Mouse (Mus musculus): ENCODE measurements around the gene Mocs2. TPM values are rescaled to one million over a fixed set of nuclear protein-coding genes. Genes with fewer than 3 reads are reported as not detected.

The Mocs2 gene
- total and polyA plus RNA-seq, 3 experiments = 29.4 to 38.1 (median 34.9) TPM

DNA sequence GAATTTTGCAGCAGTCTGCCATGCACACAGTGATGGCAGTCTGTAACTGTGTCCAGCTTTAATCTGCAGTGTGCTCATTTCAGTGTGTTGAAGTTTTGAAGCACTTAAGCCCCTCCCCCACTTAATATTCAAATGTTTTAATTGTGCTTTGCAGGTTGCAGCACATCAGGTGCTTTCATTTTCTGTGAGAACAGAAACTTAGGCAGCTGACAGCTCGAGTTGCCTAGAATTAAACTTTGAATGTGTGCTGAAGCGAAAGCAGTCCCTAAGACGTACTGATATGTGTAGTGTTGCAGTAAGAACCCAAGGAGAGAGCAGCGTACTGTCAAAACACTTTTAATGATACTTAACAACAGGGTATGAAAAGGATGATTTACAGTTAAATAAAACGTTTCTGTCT, 14.7 kb downstream of the Mocs2 start:
- TF ChIP-seq ETS1 (conservative IDR thresholded peaks at IDR 0.05; ENCODE audit: low read depth, low read length) = peak; percentile 70
- TF ChIP-seq SMC3 (IDR thresholded peaks at IDR 0.05; ENCODE audit: low read depth, low read length) = peak; percentile 6; the same call in 1 of the 2 replicates
- no peak for TF ChIP-seq MXI1 (IDR thresholded peaks at IDR 0.05; ENCODE audit: low read depth, low read length)
- TF ChIP-seq PAX5 (IDR thresholded peaks at IDR 0.05; ENCODE audit: low read length) = no peak
- TF ChIP-seq RCOR1 (conservative IDR thresholded peaks at IDR 0.05; ENCODE audit: low read depth, low read length) = no peak
- TF ChIP-seq MEF2A (IDR thresholded peaks at IDR 0.05; ENCODE audit: borderline replicate concordance, low read depth, low read length) = peak; percentile 22; the same call in 1 of the 2 replicates
- no peak for TF ChIP-seq MAX (IDR thresholded peaks at IDR 0.05; ENCODE audit: low read length)
- no peak for TF ChIP-seq E2F4 (IDR thresholded peaks at IDR 0.05; ENCODE audit: insufficient replicate concordance, low read depth, low read length)
- TF ChIP-seq ZNF384 (IDR thresholded peaks at IDR 0.05; ENCODE audit: low read depth, low read length) = no peak
- TF ChIP-seq TCF12 (IDR thresholded peaks at IDR 0.05; ENCODE audit: low read depth, low read length) = 0 out of 2 replicates have a peak, but pooled peaks have one; percentile 36
- TF ChIP-seq SIN3A (IDR thresholded peaks at IDR 0.05; ENCODE audit: low read length) = no peak
- no peak for TF ChIP-seq RAD21 (IDR thresholded peaks at IDR 0.05; ENCODE audit: low read depth, low read length)
- peak; percentile 71; the same call in 1 of the 2 replicates for TF ChIP-seq IRF4 (IDR thresholded peaks at IDR 0.05; ENCODE audit: low read depth, low read length)
- TF ChIP-seq CHD2 (IDR thresholded peaks at IDR 0.05; ENCODE audit: low read length) = peak; percentile 55; the same call in 1 of the 2 replicates
- TF ChIP-seq BHLHE40 (IDR thresholded peaks at IDR 0.05; ENCODE audit: low read depth, low read length) = peak; percentile 64
- TF ChIP-seq EP300 (IDR thresholded peaks at IDR 0.05; ENCODE audit: low read length) = peak; percentile 77
- peaks cover 10 to 29% of the 10 kb centered on the region in 2 experiments for H3K36me3 ChIP-seq (replicated peaks in 1 of 2; ENCODE audit: control insufficient read depth in 1 of 2, insufficient read depth in 1 of 2, low read length in 1 of 2)
- no peaks in the 10 kb centered on the region for H3K27me3 ChIP-seq (replicated peaks)
- H3K9me3 ChIP-seq (replicated peaks; ENCODE audit: low read length) = no peaks in the 10 kb centered on the region
- in situ Hi-C loops (cut with MboI; ENCODE audit: low pct_ligation_motif_present, low pct_unique_long_range_greater_than_20kb, low sequenced_read_pairs) = no loop called here
- peaks cover 13 to 31% of the 10 kb centered on the region in 2 experiments for H3K4me1 ChIP-seq (ENCODE audit: control insufficient read depth in 1 of 2, insufficient read depth in 2 of 2)
- H3K9ac ChIP-seq (ENCODE audit: insufficient read depth, low read depth) = no peak overlapping the region
- peak; percentile 60 for DNase-seq (ENCODE audit: extremely low read depth)
- H3K4me3 ChIP-seq (replicated peaks in 1 of 3; ENCODE audit: low read depth in 2 of 3, low read length in 2 of 3, poor library complexity in 1 of 3) = peak overlapping the region in 1 of 3 experiments; percentile 1
- no peak overlapping the region for H3K27ac ChIP-seq (ENCODE audit: insufficient read depth, low read depth)
- no peaks in the 10 kb centered on the region for H3K79me2 ChIP-seq (replicated peaks; ENCODE audit: control insufficient read depth, extremely low read depth, insufficient read depth, poor library complexity, severe bottlenecking)
- peak overlapping the region; percentile 95 for H3K4me2 ChIP-seq (ENCODE audit: insufficient read depth, low read depth, poor library complexity, severe bottlenecking)
- dilution Hi-C loops (cut with MboI; ENCODE audit: extremely low pct_ligation_motif_present, extremely low pct_unique_long_range_greater_than_20kb, low sequenced_read_pairs) = no loop called here

- Histone ChIP-seq H3K4me2 (ENCODE audit: insufficient read depth, low read depth, poor library complexity, severe bottlenecking) (0 out of 2 replicates have a peak overlapping the region, but pooled peaks have one; percentile 22), H3K9ac (ENCODE audit: insufficient read depth, low read depth) (no peak overlapping the region), H3K36me3 (replicated peaks in 1 of 2; ENCODE audit: control insufficient read depth in 1 of 2, insufficient read depth in 1 of 2, low read length in 1 of 2) (peaks cover 4 to 23% of the 10 kb centered on the region in 2 experiments), H3K9me3 (replicated peaks; ENCODE audit: low read length) (no peaks in the 10 kb centered on the region), H3K27me3 (replicated peaks) (no peaks in the 10 kb centered on the region), H3K4me1 (ENCODE audit: control insufficient read depth in 1 of 2, insufficient read depth in 2 of 2) (peaks cover 13 to 31% of the 10 kb centered on the region in 2 experiments), H3K79me2 (replicated peaks; ENCODE audit: control insufficient read depth, extremely low read depth, insufficient read depth, poor library complexity, severe bottlenecking) (no peaks in the 10 kb centered on the region), H3K27ac (ENCODE audit: insufficient read depth, low read depth) (no peak overlapping the region), H3K4me3 (replicated peaks in 1 of 3; ENCODE audit: low read depth in 2 of 3, low read length in 2 of 3, poor library complexity in 1 of 3) (no peak overlapping the region)
- no peak for TF ChIP-seq PAX5 (IDR thresholded peaks at IDR 0.05; ENCODE audit: low read length)
- TF ChIP-seq POLR2A (IDR thresholded peaks at IDR 0.05; ENCODE audit: low read depth, low read length) = no peak
- no peak for TF ChIP-seq MAZ (IDR thresholded peaks at IDR 0.05; ENCODE audit: low read depth, low read length)
- TF ChIP-seq ZMIZ1 (IDR thresholded peaks at IDR 0.05; ENCODE audit: low read depth, low read length) = no peak
- TF ChIP-seq SIN3A (IDR thresholded peaks at IDR 0.05; ENCODE audit: low read length) = no peak
- no peak for TF ChIP-seq ZNF384 (IDR thresholded peaks at IDR 0.05; ENCODE audit: low read depth, low read length)
- TF ChIP-seq TCF12 (IDR thresholded peaks at IDR 0.05; ENCODE audit: low read depth, low read length) = no peak
- no peak for TF ChIP-seq USF1 (IDR thresholded peaks at IDR 0.05; ENCODE audit: low read depth, low read length)
- no peak for TF ChIP-seq E2F4 (IDR thresholded peaks at IDR 0.05; ENCODE audit: insufficient replicate concordance, low read depth, low read length)
- no peak for TF ChIP-seq BHLHE40 (IDR thresholded peaks at IDR 0.05; ENCODE audit: low read depth, low read length)
- TF ChIP-seq RAD21 (IDR thresholded peaks at IDR 0.05; ENCODE audit: low read depth, low read length) = no peak
- no peak for TF ChIP-seq JUND (conservative IDR thresholded peaks at IDR 0.05; ENCODE audit: low read depth, low read length)
- TF ChIP-seq ELF1 (IDR thresholded peaks at IDR 0.05; ENCODE audit: low read depth, low read length) = no peak
- no peak for TF ChIP-seq CTCF (conservative IDR thresholded peaks at IDR 0.05 in 1 of 2, IDR thresholded peaks at IDR 0.05 in 1 of 2; ENCODE audit: low read depth in 2 of 2, low read length in 2 of 2)
- no peak for TF ChIP-seq MAX (IDR thresholded peaks at IDR 0.05; ENCODE audit: low read length)
- TF ChIP-seq MAFK (IDR thresholded peaks at IDR 0.05; ENCODE audit: insufficient replicate concordance, low read length) = no peak
- no peak for TF ChIP-seq UBTF (IDR thresholded peaks at IDR 0.05; ENCODE audit: low read depth, low read length)
- no peak for TF ChIP-seq POLR2AphosphoS2 (IDR thresholded peaks at IDR 0.05; ENCODE audit: low read depth, low read length)
- TF ChIP-seq MYC (IDR thresholded peaks at IDR 0.05; ENCODE audit: low read depth, low read length) = no peak
- no peak for TF ChIP-seq GABPA (IDR thresholded peaks at IDR 0.05; ENCODE audit: insufficient replicate concordance, low read depth, low read length)
- dilution Hi-C loops (cut with MboI; ENCODE audit: extremely low pct_ligation_motif_present, extremely low pct_unique_long_range_greater_than_20kb, low sequenced_read_pairs) = no loop called here
- peak; percentile 14 for DNase-seq (ENCODE audit: extremely low read depth)
- in situ Hi-C loops (cut with MboI; ENCODE audit: low pct_ligation_motif_present, low pct_unique_long_range_greater_than_20kb, low sequenced_read_pairs) = no loop called here
Measured at GRCm38 (mm10) chr13:114833351-114833750, 15.3 kb downstream of the Mocs2 start.

Data from CH12.LX (cell line).